Comparison of ENCODE assay signal across 8 mouse cellular contexts in genomic region chr2:27232376-27232775, GRCm38 (mm10). TPM values are rescaled to one million over a fixed set of nuclear protein-coding genes. Genes with fewer than 3 reads are reported as not detected.
DNase-seq lines count a peak whose midpoint lies in the region; ATAC-seq and TF ChIP-seq lines count a peak whose summit lies in the region.
"Had no signal": no experiment of that assay in that cellular context is flagged by ENCODE, and none has a peak within 500 bp of the region (broad histone marks: within the 10 kb centered on the region; RNA-seq: fewer than 3 reads in every experiment).

No protein-coding gene starts in this region.

- H3K27ac ChIP-seq in liver, embryonic 12.5 days: no peak overlapping the region
- H3K27ac ChIP-seq in bone marrow macrophage, adult 2 months (ENCODE audit: insufficient read depth, low read depth, low read length): peak overlapping the region; percentile 24
- H3K27ac ChIP-seq in heart, postnatal 0 days (ENCODE audit: low read depth): 0 out of 2 replicates have a peak overlapping the region, but pooled peaks have one; percentile 27
- H3K27ac ChIP-seq: macrophage had no signal

- no peak overlapping the region for H3K4me2 ChIP-seq in liver, embryonic 12.5 days
- H3K4me2 ChIP-seq in heart, postnatal 0 days (ENCODE audit: low read depth, low read length): no peak overlapping the region

- H3K4me3 ChIP-seq in liver, embryonic 12.5 days: no peak overlapping the region
- no peak overlapping the region for H3K4me3 ChIP-seq in bone marrow macrophage, adult 2 months (ENCODE audit: insufficient read depth, low read length)
- no peak overlapping the region for H3K4me3 ChIP-seq in heart, postnatal 0 days (ENCODE audit: low read depth, low read length)

- peak; percentile 42 for DNase-seq in liver
- DNase-seq in heart, postnatal 0 days (ENCODE audit: low spot score): peak; percentile 32
- DNase-seq in lung, postnatal 10 days: peak; percentile 56
- no peak for DNase-seq in retina, postnatal 1 day
- no peak for DNase-seq in thymus, postnatal 10 days (ENCODE audit: low spot score in 2 of 2)

- WGBS in liver, embryonic 12.5 days (ENCODE audit: insufficient replicate concordance): 9% methylated on average over 7 of the region's 7 CpGs
- WGBS in heart, postnatal 0 days: 18% methylated on average over 7 of the region's 7 CpGs

- H3K36me3 ChIP-seq in liver, embryonic 12.5 days: peaks cover 14% of the 10 kb centered on the region
- H3K36me3 ChIP-seq in heart, postnatal 0 days (replicated peaks; ENCODE audit: control insufficient read depth, insufficient read depth, low read length): 0 out of 2 replicates have a peak, but pooled peaks cover 4% of the 10 kb centered on the region

- no peak for TF ChIP-seq EP300 in heart, postnatal 0 days (IDR thresholded peaks at IDR 0.05; ENCODE audit: low read depth)

- peaks cover 9% of the 10 kb centered on the region; the same call in 1 of the 2 replicates for H3K4me1 ChIP-seq in liver, embryonic 12.5 days
- peaks cover 17% of the 10 kb centered on the region for H3K4me1 ChIP-seq in bone marrow macrophage, adult 2 months (ENCODE audit: control insufficient read depth, insufficient read depth, low read length)
- H3K4me1 ChIP-seq in heart, postnatal 0 days (ENCODE audit: control insufficient read depth, insufficient read depth): peaks cover 12% of the 10 kb centered on the region

- 0 out of 2 replicates have a peak, but pooled peaks cover 2% of the 10 kb centered on the region for H3K27me3 ChIP-seq in liver, embryonic 12.5 days (replicated peaks)
- no peaks in the 10 kb centered on the region for H3K27me3 ChIP-seq in heart, postnatal 0 days (ENCODE audit: control insufficient read depth, insufficient read depth, low read length)

- TF ChIP-seq POLR2A in bone marrow macrophage, adult 2 months (IDR thresholded peaks at IDR 0.05; ENCODE audit: borderline replicate concordance, low read depth, low read length): no peak

- no peaks in the 10 kb centered on the region for H3K9me3 ChIP-seq in liver, embryonic 12.5 days (replicated peaks)
- no peaks in the 10 kb centered on the region for H3K9me3 ChIP-seq in heart, postnatal 0 days (replicated peaks; ENCODE audit: control insufficient read depth, low read length)

- ATAC-seq in liver, embryonic 12.5 days: no peak
- peak; percentile 51 for ATAC-seq in heart, postnatal 0 days (ENCODE audit: insufficient read depth, low read depth)

- H3K9ac ChIP-seq in liver, embryonic 12.5 days: no peak overlapping the region
- peak overlapping the region; percentile 24; the same call in 1 of the 2 replicates for H3K9ac ChIP-seq in heart, postnatal 0 days (replicated peaks; ENCODE audit: low read depth, low read length)

- TF ChIP-seq CTCF in bone marrow macrophage, adult 2 months (IDR thresholded peaks at IDR 0.05; ENCODE audit: low read depth, low read length): no peak
- TF ChIP-seq CTCF in heart, postnatal 0 days (IDR thresholded peaks at IDR 0.05; ENCODE audit: low read depth): no peak

RNA-seq across cellular contexts. Expression of gene Sardh, which starts 15.8 kb away (rescaled TPM):
- 37.6 and 41.5 TPM in 2 replicates for polyA plus RNA-seq in liver, embryonic 12.5 days (2016; fragmentation: Nextera tagmentation; extraction: Ambion mirVana)
- polyA plus RNA-seq in bone marrow macrophage, adult 2 months (2012; ENCODE audit: insufficient read depth, insufficient read length, missing spikeins): not detected in 2 replicates
- 31.6 and 46.8 TPM in 2 replicates for total RNA-seq in heart, postnatal 0 days (2014; rRNA removed; ENCODE audit: low replicate concordance)
- polyA plus RNA-seq in heart, postnatal 0 days (2015; fragmentation: Nextera tagmentation; extraction: Ambion mirVana): 18.1 and 20.7 TPM in 2 replicates

Comparison
In these comparisons a context has a peak if more than half of its experiments do, and no peak if none do; other contexts are left out.
1. DNase-seq: peak in liver (single experiment), heart, postnatal 0 days (single experiment) and lung, postnatal 10 days (single experiment); none in retina, postnatal 1 day (single experiment) and thymus, postnatal 10 days (0 of 2).
2. RNA of gene Sardh, which starts 15.8 kb away (polyA plus RNA-seq): 37.6 to 41.5 TPM in liver, embryonic 12.5 days and 18.1 to 20.7 TPM in heart, postnatal 0 days; not detected in bone marrow macrophage, adult 2 months; every median in the first group is over 10 times any median in the second.